Mouse (Mus musculus) B cell, adult 62 days (primary cell): ENCODE measurements around the gene Myh9. TPM values are rescaled to one million over a fixed set of nuclear protein-coding genes. Genes with fewer than 3 reads are reported as not detected.

Experiments
- total RNA-seq: library from RNA; stranded (reverse); gene quantifications from 4 replicates; pipeline ENCODE4 v1.2.4, GENCODE M21; 2023

Gene Myh9
- total RNA-seq = 754 to 822 TPM (median 807 TPM) in 4 replicates

GRCm38 (mm10) chr15:77842047-77842843 lies at the start of gene Myh9:
Gene Myh9, minus strand, starts transcription at chr15:77842175.

DNA sequence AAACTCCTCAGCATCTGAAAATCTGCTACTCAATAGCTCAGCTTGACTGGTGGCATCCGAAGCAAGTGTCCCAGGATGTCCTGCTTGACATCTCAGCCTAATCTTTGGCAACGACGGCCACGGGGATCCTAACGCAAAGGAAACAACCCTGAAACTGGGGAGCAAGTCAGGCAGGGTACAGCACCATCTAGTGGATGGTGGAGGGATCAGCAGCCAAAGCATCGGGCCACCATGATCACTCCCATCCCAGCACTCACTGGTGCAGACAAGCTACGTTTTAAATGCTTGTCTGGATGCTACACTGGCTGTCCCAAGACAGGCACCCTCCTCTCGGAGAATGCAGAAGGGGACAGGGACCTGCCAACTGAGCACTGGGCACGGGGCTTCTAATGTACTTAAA lies 85.1 kb downstream of the Myh9 start, which contains the start of gene Apol8:
Apol8 (minus strand) TSS at position 156 of the 400 bp plus-strand sequence.

DNA sequence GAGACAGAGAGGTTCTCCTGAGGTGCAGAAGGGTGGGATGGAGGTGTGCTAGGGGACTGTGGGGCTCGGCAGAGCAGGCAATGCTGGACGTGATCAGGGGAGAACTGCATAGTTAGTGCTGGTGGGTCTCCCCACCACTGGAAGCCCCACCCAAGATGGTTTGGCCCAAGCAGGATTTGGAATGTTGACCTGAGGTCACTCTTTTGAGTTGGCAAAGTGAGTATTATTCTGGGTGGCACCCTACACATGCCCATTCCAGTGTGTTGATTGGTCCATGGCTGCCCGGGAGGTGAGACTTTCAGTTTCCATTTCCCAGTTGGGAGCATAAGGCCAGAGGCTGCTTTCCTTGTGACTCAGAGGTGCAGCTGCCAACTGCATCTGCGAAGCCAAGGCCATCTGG lies 113.2 kb downstream of the Myh9 start, which contains the start of gene Apol9b:
Apol9b (plus strand) TSS at position 301 of the 400 bp plus-strand sequence.

Other genes with a start within 250 kb of the Myh9 start
- gene Apol10b, start 246.1 kb downstream of the Myh9 start, total RNA-seq = not detected in 4 replicates
- gene Gm36245, start 242.9 kb downstream of the Myh9 start, total RNA-seq = not detected in 4 replicates
- not detected in 4 replicates for gene Apol11b, start 198.9 kb downstream of the Myh9 start, total RNA-seq
- 0.26 TPM in 1 of 4 replicates, not detected in the others for gene Apol7e, start 143.3 kb downstream of the Myh9 start, total RNA-seq
- gene Apol9b, start 113.1 kb downstream of the Myh9 start, total RNA-seq = not detected in 4 replicates
- 8.1 to 12.6 TPM (median 10.2 TPM) in 4 replicates for gene Apol8, start 85.2 kb downstream of the Myh9 start, total RNA-seq
- gene Txn2, start 86.8 kb upstream of the Myh9 start, total RNA-seq = 78.2 to 91.2 TPM (median 90.6 TPM) in 4 replicates
- 9.8 to 11.6 TPM (median 10.9 TPM) in 4 replicates for gene Foxred2, start 114.5 kb upstream of the Myh9 start, total RNA-seq
- gene Eif3d, start 128.6 kb upstream of the Myh9 start, total RNA-seq = 149 to 164 TPM (median 160 TPM) in 4 replicates